Mouse (Mus musculus) ES-E14 (cell line): ENCODE data around the gene Elfn1. TPM values are rescaled to one million over a fixed set of nuclear protein-coding genes. Genes with fewer than 3 reads are reported as not detected.

Experiments used
- DNase-seq: peaks from one replicate; pipeline ENCODE4 v3.0.0-alpha.2; 2013; ENCODE audit warnings: low read depth, low spot score
- H3K27ac ChIP-seq: 2 replicates; pipeline ENCODE4 v1.5.1; 2012; ENCODE audit warnings: low read depth, mild to moderate bottlenecking, low read length, moderate library complexity, mixed read lengths; ENCODE audit not compliant: poor library complexity, insufficient read depth, severe bottlenecking
- H3K36me3 ChIP-seq: 2 replicates; pipeline ENCODE4 v1.6.1; 2012; ENCODE audit warnings: mild to moderate bottlenecking, low read length, moderate library complexity, mixed read lengths; ENCODE audit not compliant: control insufficient read depth, poor library complexity, insufficient read depth, severe bottlenecking
- H3K4me1 ChIP-seq, 2 experiments: fragments of 150-350 bp in 1 of 2; sonication (generic) in 1 of 2; 2 replicates each; pipeline ENCODE4 v1.6.1; 2012; ENCODE audit warnings: low read length in 2 of 2, mild to moderate bottlenecking in 1 of 2, mixed read lengths in 1 of 2; ENCODE audit not compliant: control insufficient read depth in 2 of 2, insufficient read depth in 2 of 2, poor library complexity in 1 of 2
- H3K4me3 ChIP-seq, 2 experiments: fragments of 150-350 bp in 1 of 2; sonication (generic) in 1 of 2; 2 replicates each; pipeline ENCODE4 v1.5.1; 2012; ENCODE audit warnings: low read length in 2 of 2, low read depth in 1 of 2, mild to moderate bottlenecking in 1 of 2, mixed read lengths in 1 of 2; ENCODE audit not compliant: insufficient read depth in 1 of 2, poor library complexity in 1 of 2, severe bottlenecking in 1 of 2
- H3K9ac ChIP-seq: 2 replicates; pipeline ENCODE4 v1.6.1; 2012; ENCODE audit warnings: low read depth, mild to moderate bottlenecking, low read length, mixed read lengths; ENCODE audit not compliant: poor library complexity, insufficient read depth, severe bottlenecking
- H3K9me3 ChIP-seq: fragments of 150-350 bp; sonication (generic); 2 replicates; pipeline ENCODE4 v1.6.1; 2012; ENCODE audit warnings: low read depth, mild to moderate bottlenecking, low read length; ENCODE audit not compliant: control insufficient read depth, insufficient read depth
- CHD2 ChIP-seq: IDR thresholded peaks from 2 replicates; pipeline ENCODE4 v1.6.1; 2014; ENCODE audit warnings: mild to moderate bottlenecking, low read depth, low read length, inconsistent platforms
- HCFC1 ChIP-seq: IDR thresholded peaks from 2 replicates; pipeline ENCODE4 v1.6.1; 2012; ENCODE audit warnings: low read length, inconsistent platforms, borderline replicate concordance; ENCODE audit not compliant: insufficient read depth
- MAFK ChIP-seq: IDR thresholded peaks from 2 replicates; pipeline ENCODE4 v1.6.1; 2014; ENCODE audit warnings: mild to moderate bottlenecking, low read depth, low read length, inconsistent platforms; ENCODE audit not compliant: insufficient read depth
- ZC3H11A ChIP-seq: IDR thresholded peaks from 2 replicates; pipeline ENCODE4 v1.6.1; 2012; ENCODE audit warnings: low read depth, mild to moderate bottlenecking, inconsistent platforms, low read length, borderline replicate concordance
- ZNF384 ChIP-seq: IDR thresholded peaks from 2 replicates; pipeline ENCODE4 v1.6.1; 2012; ENCODE audit warnings: low read depth, low read length, inconsistent platforms
- in situ Hi-C, 2 experiments: fragments of 600-800 bp; cut with MboI; formaldehyde crosslinking; loops; one replicate each; pipeline ENCODE4 v1.15.1; 2025; ENCODE audit warnings: low sequenced_read_pairs in 2 of 2, inconsistent platforms in 1 of 2; ENCODE audit not compliant: unreplicated experiment in 2 of 2
- total RNA-seq: library from RNA; depleted of rRNA; stranded (reverse); fragments of 300-350 nt; gene quantifications from 2 replicates; pipeline ENCODE4 v1.2.3, GENCODE M21; 2012

The Elfn1 gene
- total RNA-seq, 1 experiment, result 1.1 TPM

DNA sequence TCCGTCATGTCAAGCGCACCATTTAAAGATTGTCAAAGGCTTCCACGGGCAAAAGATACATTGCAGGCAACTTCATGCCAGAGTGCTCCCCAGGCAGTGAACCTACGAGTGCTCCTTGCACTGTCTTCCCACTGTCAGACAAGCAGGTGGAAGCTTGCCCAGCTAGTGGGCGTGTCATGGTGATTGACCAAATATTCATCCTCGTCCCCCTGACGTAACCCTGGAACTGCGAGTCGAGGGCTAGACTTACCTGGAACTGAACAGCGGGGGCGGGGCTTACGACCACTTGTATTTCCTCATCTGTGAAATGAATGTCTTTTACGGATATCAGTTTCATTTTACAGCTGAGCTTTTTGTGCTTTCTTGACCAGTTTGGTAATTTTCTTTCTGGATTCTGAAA lies 28.7 kb downstream of the Elfn1 start:
- H3K9ac ChIP-seq, result no peak overlapping the region
- peaks cover 5 to 20% of the 10 kb centered on the region in 2 experiments; a peak in 3 of 4 replicates for H3K4me1 ChIP-seq
- TF ChIP-seq HCFC1, result no peak
- TF ChIP-seq MAFK, result no peak
- no peak for TF ChIP-seq ZNF384
- no peak for TF ChIP-seq CHD2
- TF ChIP-seq ZC3H11A, result no peak
- in situ Hi-C loops, result no loop called here
- no peak overlapping the region for H3K27ac ChIP-seq
- H3K4me3 ChIP-seq, result no peak overlapping the region
- no peaks in the 10 kb centered on the region for H3K9me3 ChIP-seq
- no peak for DNase-seq
- H3K36me3 ChIP-seq, result no peaks in the 10 kb centered on the region

DNA sequence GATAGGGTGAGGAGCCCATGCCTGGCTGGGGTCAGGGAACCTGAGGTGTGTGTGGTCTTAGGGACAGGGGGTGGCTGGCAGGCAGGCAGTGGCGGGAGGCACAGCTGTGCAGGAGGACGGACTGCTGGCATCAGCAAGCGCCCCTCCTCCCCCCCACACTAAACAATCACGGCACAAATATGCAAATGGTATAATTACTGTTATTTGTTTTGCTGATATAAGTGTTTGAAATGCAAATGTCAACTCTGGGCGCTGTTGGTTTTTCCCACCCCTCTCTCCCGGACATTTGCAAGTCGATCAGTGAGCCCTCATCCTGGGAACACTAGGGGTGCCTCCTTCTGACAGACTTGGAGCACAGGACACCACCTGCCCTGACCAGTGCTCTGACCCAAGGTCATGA lies 37.0 kb downstream of the Elfn1 start:
- TF ChIP-seq MAFK (0 out of 2 replicates have a peak, but pooled peaks have one; percentile 22), ZC3H11A (no peak)
- Histone ChIP-seq H3K27ac (no peak overlapping the region), H3K4me1 (peaks cover 2 to 27% of the 10 kb centered on the region in 2 experiments; a peak in 2 of 4 replicates)

GRCm38 (mm10) chr5:139945715-139946364 lies 38.1 kb downstream of the Elfn1 start:
- H3K4me1 ChIP-seq, result peaks cover 2 to 32% of the 10 kb centered on the region in 2 experiments; a peak in 2 of 4 replicates
- no peak for DNase-seq
- no peak for TF ChIP-seq ZC3H11A
- TF ChIP-seq HCFC1, result no peak
- no peak for TF ChIP-seq CHD2
- TF ChIP-seq ZNF384, result no peak
- no peak for TF ChIP-seq MAFK
- H3K36me3 ChIP-seq, result no peaks in the 10 kb centered on the region
- H3K9ac ChIP-seq, result no peak overlapping the region
- in situ Hi-C loops, result no loop called here
- H3K4me3 ChIP-seq, result no peak overlapping the region
- H3K27ac ChIP-seq, result no peak overlapping the region
- no peaks in the 10 kb centered on the region for H3K9me3 ChIP-seq

More for the DNA sequence above, 37.0 kb downstream of the Elfn1 start:
- H3K4me3 ChIP-seq, result no peak overlapping the region
- H3K9ac ChIP-seq, result no peak overlapping the region
- H3K36me3 ChIP-seq, result no peaks in the 10 kb centered on the region
- in situ Hi-C loops, result no loop called here
- no peaks in the 10 kb centered on the region for H3K9me3 ChIP-seq
- no peak for DNase-seq

DNA sequence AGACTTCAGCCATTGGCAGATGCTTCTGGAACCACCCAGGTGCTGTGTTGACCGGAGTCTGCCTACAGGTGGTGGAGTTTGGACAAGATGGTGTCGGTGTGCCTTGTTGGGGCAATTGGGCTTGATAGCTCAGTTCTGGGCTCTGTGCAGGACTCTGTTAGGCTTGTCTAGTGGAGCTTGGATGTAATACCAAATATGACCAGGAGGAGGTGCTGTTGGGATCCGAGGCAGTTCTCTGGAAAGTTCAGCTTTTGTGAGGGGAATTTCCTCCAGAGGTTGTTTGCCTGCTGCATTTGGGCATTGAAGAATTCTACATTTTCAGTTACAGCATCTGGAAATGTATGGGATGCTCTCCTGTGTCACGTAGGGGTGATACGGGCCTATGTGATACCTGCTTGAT lies 39.7 kb downstream of the Elfn1 start:
- no peaks in the 10 kb centered on the region for H3K36me3 ChIP-seq
- H3K9me3 ChIP-seq, result no peaks in the 10 kb centered on the region
- H3K9ac ChIP-seq, result no peak overlapping the region
- DNase-seq, result no peak
- H3K4me3 ChIP-seq, result no peak overlapping the region
- H3K27ac ChIP-seq, result no peak overlapping the region
- H3K4me1 ChIP-seq, result peaks cover 2 to 35% of the 10 kb centered on the region in 2 experiments; a peak in 2 of 4 replicates
- TF ChIP-seq CHD2 (no peak), ZC3H11A (no peak), MAFK (no peak), HCFC1 (no peak), ZNF384 (no peak)
- in situ Hi-C loops, result no loop called here

DNA sequence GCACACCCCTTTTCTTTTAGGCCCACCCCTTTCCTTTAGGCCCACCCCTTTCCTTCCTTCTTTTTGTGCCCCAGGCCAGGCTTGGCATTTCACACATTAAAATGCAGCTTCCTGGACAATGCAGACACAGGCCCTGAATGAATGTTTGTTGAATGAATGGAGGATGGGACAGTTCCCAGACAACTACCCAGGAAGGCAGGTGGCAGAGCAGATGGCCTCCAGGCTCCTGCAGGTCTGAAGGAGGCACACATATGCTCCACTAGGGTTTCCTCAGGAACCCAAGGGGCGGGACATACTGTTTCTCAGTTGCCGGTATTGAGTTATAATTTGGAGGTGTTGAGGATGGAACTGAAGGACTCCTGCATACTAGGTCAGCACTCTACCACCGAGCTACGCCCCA lies 40.8 kb downstream of the Elfn1 start:
- H3K9me3 ChIP-seq, result no peaks in the 10 kb centered on the region
- no peak overlapping the region for H3K9ac ChIP-seq
- DNase-seq, result no peak
- in situ Hi-C loops, result no loop called here
- H3K4me3 ChIP-seq, result no peak overlapping the region
- no peak overlapping the region for H3K27ac ChIP-seq
- peaks cover 2 to 32% of the 10 kb centered on the region in 2 experiments; a peak in 2 of 4 replicates for H3K4me1 ChIP-seq
- no peaks in the 10 kb centered on the region for H3K36me3 ChIP-seq
- TF ChIP-seq CHD2 (no peak), MAFK (no peak), HCFC1 (no peak), ZC3H11A (no peak), ZNF384 (no peak)
